Mouse (Mus musculus): Measurements from ENCODE around the gene Gm5737. TPM values are rescaled to one million over a fixed set of nuclear protein-coding genes. Genes with fewer than 3 reads are reported as not detected.
A peak's percentile ranks its signal among the peaks of the same experiment; 100 is the strongest.

The Gm5737 gene
- polyA plus RNA-seq, 1 experiment from 2014 or later: not detected

GRCm38 (mm10) chr7:120844689-120845088 is 32.5 kb downstream of the Gm5737 start:
- peak overlapping the region; percentile 76 for H3K4me2 ChIP-seq
- peaks cover 5% of the 10 kb centered on the region; the same call in 1 of the 2 replicates for H3K27me3 ChIP-seq
- peaks cover 20% of the 10 kb centered on the region for H3K4me1 ChIP-seq
- WGBS: 7% methylated on average over 9 of the region's 9 CpGs
- peak overlapping the region; percentile 86 for H3K9ac ChIP-seq
- peak overlapping the region; percentile 73; the same call in 1 of the 2 replicates for H3K4me3 ChIP-seq
- peaks cover 3% of the 10 kb centered on the region; the same call in 1 of the 2 replicates for H3K36me3 ChIP-seq (ENCODE audit: poor library complexity, severe bottlenecking)
- ATAC-seq: no peak
- no peak overlapping the region for H3K27ac ChIP-seq
- no peaks in the 10 kb centered on the region for H3K9me3 ChIP-seq (replicated peaks)

GRCm38 (mm10) chr7:120848831-120849512 is 36.8 kb downstream of the Gm5737 start:
- WGBS: 92% methylated on average over 3 of the region's 3 CpGs
- no peak for ATAC-seq
- H3K4me2 ChIP-seq: no peak overlapping the region

GRCm38 (mm10) chr7:120850165-120850564 is 38.0 kb downstream of the Gm5737 start:
- Histone ChIP-seq H3K9ac (no peak overlapping the region), H3K4me1 (peaks cover 6% of the 10 kb centered on the region), H3K27ac (no peak overlapping the region), H3K36me3 (ENCODE audit: poor library complexity, severe bottlenecking) (peaks cover 3% of the 10 kb centered on the region; the same call in 1 of the 2 replicates), H3K9me3 (replicated peaks) (no peaks in the 10 kb centered on the region), H3K27me3 (peaks cover 2% of the 10 kb centered on the region; the same call in 1 of the 2 replicates), H3K4me2 (no peak overlapping the region), H3K4me3 (no peak overlapping the region)
- WGBS: 96% methylated on average over 3 of the region's 3 CpGs
- no peak for ATAC-seq

More at GRCm38 (mm10) chr7:120848831-120849512, 36.8 kb downstream of the Gm5737 start:
- Histone ChIP-seq H3K36me3 (ENCODE audit: poor library complexity, severe bottlenecking) (peaks cover 3% of the 10 kb centered on the region; the same call in 1 of the 2 replicates), H3K27ac (no peak overlapping the region), H3K9ac (no peak overlapping the region), H3K27me3 (peaks cover 5% of the 10 kb centered on the region; the same call in 1 of the 2 replicates), H3K4me3 (no peak overlapping the region), H3K4me1 (peaks cover 18% of the 10 kb centered on the region), H3K9me3 (replicated peaks) (no peaks in the 10 kb centered on the region)

GRCm38 (mm10) chr7:120859854-120860253 is 47.7 kb downstream of the Gm5737 start:
- H3K27me3 ChIP-seq: no peaks in the 10 kb centered on the region
- H3K4me2 ChIP-seq: no peak overlapping the region
- no peaks in the 10 kb centered on the region for H3K9me3 ChIP-seq (replicated peaks)
- H3K9ac ChIP-seq: no peak overlapping the region
- H3K27ac ChIP-seq: no peak overlapping the region
- WGBS: 92% methylated on average over 11 of the region's 11 CpGs
- ATAC-seq: no peak
- H3K36me3 ChIP-seq (ENCODE audit: poor library complexity, severe bottlenecking): 0 out of 2 replicates have a peak, but pooled peaks cover 5% of the 10 kb centered on the region
- H3K4me3 ChIP-seq: no peak overlapping the region
- peaks cover 18% of the 10 kb centered on the region for H3K4me1 ChIP-seq

GRCm38 (mm10) chr7:120860799-120861487 is 48.8 kb downstream of the Gm5737 start:
- ATAC-seq: no peak
- Histone ChIP-seq H3K27me3 (no peaks in the 10 kb centered on the region), H3K4me2 (no peak overlapping the region), H3K36me3 (ENCODE audit: poor library complexity, severe bottlenecking) (0 out of 2 replicates have a peak, but pooled peaks cover 5% of the 10 kb centered on the region), H3K9me3 (replicated peaks) (no peaks in the 10 kb centered on the region), H3K4me1 (peaks cover 28% of the 10 kb centered on the region), H3K27ac (no peak overlapping the region), H3K9ac (no peak overlapping the region), H3K4me3 (no peak overlapping the region)
- WGBS: 60% methylated on average over 10 of the region's 10 CpGs

GRCm38 (mm10) chr7:120861488-120862047 is 49.4 kb downstream of the Gm5737 start:
- no peak for ATAC-seq
- no peak overlapping the region for H3K9ac ChIP-seq
- no peaks in the 10 kb centered on the region for H3K27me3 ChIP-seq
- WGBS: 51% methylated on average over 2 of the region's 2 CpGs
- H3K4me2 ChIP-seq: no peak overlapping the region
- H3K36me3 ChIP-seq (ENCODE audit: poor library complexity, severe bottlenecking): 0 out of 2 replicates have a peak, but pooled peaks cover 5% of the 10 kb centered on the region
- H3K4me3 ChIP-seq: no peak overlapping the region
- no peaks in the 10 kb centered on the region for H3K9me3 ChIP-seq (replicated peaks)
- no peak overlapping the region for H3K27ac ChIP-seq
- H3K4me1 ChIP-seq: peaks cover 32% of the 10 kb centered on the region

GRCm38 (mm10) chr7:120862196-120862595 is 50.0 kb downstream of the Gm5737 start:
- no peak overlapping the region for H3K27ac ChIP-seq
- H3K9me3 ChIP-seq (replicated peaks): no peaks in the 10 kb centered on the region
- no peak overlapping the region for H3K4me3 ChIP-seq
- ATAC-seq: no peak
- H3K27me3 ChIP-seq: no peaks in the 10 kb centered on the region
- no peak overlapping the region for H3K9ac ChIP-seq
- 0 out of 2 replicates have a peak, but pooled peaks cover 5% of the 10 kb centered on the region for H3K36me3 ChIP-seq (ENCODE audit: poor library complexity, severe bottlenecking)
- H3K4me1 ChIP-seq: peaks cover 32% of the 10 kb centered on the region
- WGBS: 20% methylated on average over 3 of the region's 3 CpGs
- H3K4me2 ChIP-seq: no peak overlapping the region

GRCm38 (mm10) chr7:120862626-120863025 is 50.5 kb downstream of the Gm5737 start:
- Histone ChIP-seq H3K36me3 (ENCODE audit: poor library complexity, severe bottlenecking) (0 out of 2 replicates have a peak, but pooled peaks cover 5% of the 10 kb centered on the region), H3K27ac (no peak overlapping the region), H3K27me3 (no peaks in the 10 kb centered on the region), H3K9me3 (replicated peaks) (no peaks in the 10 kb centered on the region), H3K4me3 (no peak overlapping the region), H3K4me1 (peaks cover 32% of the 10 kb centered on the region), H3K4me2 (no peak overlapping the region), H3K9ac (no peak overlapping the region)
- 74% methylated on average over 7 of the region's 7 CpGs for WGBS
- no peak for ATAC-seq

- peaks cover 32% of the 10 kb centered on the region for H3K4me1 ChIP-seq
- ATAC-seq: no peak
- H3K27ac ChIP-seq: no peak overlapping the region
Observed at GRCm38 (mm10) chr7:120863476-120863875, 51.3 kb downstream of the Gm5737 start.

GRCm38 (mm10) chr7:120865100-120865499 is 52.9 kb downstream of the Gm5737 start:
- H3K4me3 ChIP-seq: no peak overlapping the region
- H3K27me3 ChIP-seq: no peaks in the 10 kb centered on the region
- no peaks in the 10 kb centered on the region for H3K9me3 ChIP-seq (replicated peaks)
- ATAC-seq: peak; percentile 85
- WGBS: 8% methylated on average over 7 of the region's 7 CpGs
- no peak overlapping the region for H3K27ac ChIP-seq
- no peaks in the 10 kb centered on the region for H3K36me3 ChIP-seq (ENCODE audit: poor library complexity, severe bottlenecking)
- H3K9ac ChIP-seq: no peak overlapping the region
- H3K4me1 ChIP-seq: peaks cover 32% of the 10 kb centered on the region
- peak overlapping the region; percentile 18 for H3K4me2 ChIP-seq

More at GRCm38 (mm10) chr7:120863476-120863875, 51.3 kb downstream of the Gm5737 start:
- no peaks in the 10 kb centered on the region for H3K27me3 ChIP-seq
- H3K36me3 ChIP-seq (ENCODE audit: poor library complexity, severe bottlenecking): 0 out of 2 replicates have a peak, but pooled peaks cover 1% of the 10 kb centered on the region
- WGBS: 71% methylated on average over 5 of the region's 5 CpGs
- no peak overlapping the region for H3K4me3 ChIP-seq
- H3K9ac ChIP-seq: no peak overlapping the region
- no peaks in the 10 kb centered on the region for H3K9me3 ChIP-seq (replicated peaks)
- H3K4me2 ChIP-seq: no peak overlapping the region

GRCm38 (mm10) chr7:120865832-120866231 is 53.7 kb downstream of the Gm5737 start:
- no peak overlapping the region for H3K4me3 ChIP-seq
- H3K4me2 ChIP-seq: no peak overlapping the region
- H3K9me3 ChIP-seq (replicated peaks): no peaks in the 10 kb centered on the region
- ATAC-seq: no peak
- no peaks in the 10 kb centered on the region for H3K27me3 ChIP-seq
- no peaks in the 10 kb centered on the region for H3K36me3 ChIP-seq (ENCODE audit: poor library complexity, severe bottlenecking)
- peak overlapping the region; percentile 14; the same call in 1 of the 2 replicates for H3K27ac ChIP-seq
- H3K9ac ChIP-seq: 0 out of 2 replicates have a peak overlapping the region, but pooled peaks have one; percentile 9
- H3K4me1 ChIP-seq: peaks cover 31% of the 10 kb centered on the region
- 50% methylated on average over 4 of the region's 4 CpGs for WGBS

GRCm38 (mm10) chr7:120866684-120867083 is 54.5 kb downstream of the Gm5737 start:
- no peaks in the 10 kb centered on the region for H3K9me3 ChIP-seq (replicated peaks)
- no peak overlapping the region for H3K27ac ChIP-seq
- H3K27me3 ChIP-seq: no peaks in the 10 kb centered on the region
- H3K36me3 ChIP-seq (ENCODE audit: poor library complexity, severe bottlenecking): no peaks in the 10 kb centered on the region
- no peak overlapping the region for H3K9ac ChIP-seq
- peaks cover 27% of the 10 kb centered on the region for H3K4me1 ChIP-seq
- no peak overlapping the region for H3K4me2 ChIP-seq
- ATAC-seq: no peak
- no peak overlapping the region for H3K4me3 ChIP-seq
- WGBS: 81% methylated on average over 2 of the region's 2 CpGs

Data from forebrain, embryonic 13.5 days (tissue).